Mouse (Mus musculus) heart, adult 9 months (tissue): ENCODE measurements around the gene Tnn.
A peak's percentile ranks its signal among the peaks of the same experiment; 100 is the strongest.

Source experiments
- DNase-seq, 2 experiments: peaks; one replicate each; pipeline ENCODE4 v3.0.0; 2022; ENCODE audit warnings: low spot score in 2 of 2

The Tnn gene

DNA sequence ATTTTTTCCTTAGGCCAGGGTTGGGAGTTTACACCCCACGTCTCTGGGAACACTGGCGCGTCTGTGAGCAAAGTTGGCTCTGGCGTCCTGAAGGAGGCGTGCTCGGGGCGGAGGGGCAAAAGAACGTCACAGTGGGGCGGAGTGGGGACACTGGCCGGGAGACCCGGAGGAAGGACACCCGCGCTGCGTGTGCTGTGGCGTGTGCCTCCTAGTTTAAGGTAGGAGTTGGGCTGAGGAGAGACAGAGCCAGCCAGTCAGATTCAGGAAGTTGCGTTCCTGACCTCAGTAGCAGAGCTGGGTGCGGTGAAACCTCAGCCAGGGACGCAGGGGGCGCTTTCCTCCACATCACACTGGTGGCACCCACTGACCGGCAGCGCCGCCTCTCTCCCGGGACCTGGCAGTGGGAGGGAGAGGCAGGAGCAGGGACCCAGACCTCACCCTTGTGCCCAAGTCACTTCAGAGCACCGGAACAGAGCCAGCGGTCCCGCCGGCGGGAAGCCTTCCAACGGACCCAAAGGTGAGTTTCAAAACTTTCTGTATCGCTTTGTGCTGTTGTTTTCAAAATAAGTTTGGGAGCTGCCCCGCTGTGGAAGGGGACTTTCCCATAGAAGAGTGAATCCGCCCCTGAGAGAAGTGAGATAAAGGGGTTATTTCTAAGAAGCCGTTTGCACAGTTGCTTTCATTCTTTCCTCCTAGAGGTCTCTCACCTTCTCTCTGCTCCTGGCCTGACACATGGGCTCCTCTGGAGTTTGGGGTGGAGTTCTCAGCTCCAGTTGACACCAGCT lies 109.0 kb downstream of the Tnn start, which contains the start of gene 4930523C07Rik:
Gene 4930523C07Rik (plus strand): TSS at position 146 of the 785 bp plus-strand sequence.
- DNase-seq: peak; percentile 85 to 86

- no peak for DNase-seq
These were observed 110.0 kb downstream of the Tnn start for GRCm38 (mm10) chr1:160043271-160043975.

DNA sequence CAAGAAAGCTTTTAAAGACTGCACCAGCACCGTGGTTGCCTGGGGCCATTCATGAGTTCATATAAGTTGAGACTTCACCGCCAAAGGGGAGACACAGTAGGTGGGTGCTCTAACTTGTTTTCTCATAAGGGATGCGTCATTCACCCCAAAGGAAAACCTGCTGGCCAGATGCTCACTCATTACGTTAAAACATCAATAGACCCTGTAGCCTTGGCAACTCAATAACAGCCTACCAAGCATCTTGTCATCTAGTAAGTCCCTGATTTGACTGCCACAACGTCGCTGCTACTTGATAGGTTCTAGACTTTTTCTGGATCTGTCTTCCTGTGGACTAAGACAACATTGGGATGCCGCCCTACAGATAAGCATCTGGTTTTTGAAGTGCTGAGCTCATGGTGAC lies 111.0 kb downstream of the Tnn start:
- no peak for DNase-seq

DNA sequence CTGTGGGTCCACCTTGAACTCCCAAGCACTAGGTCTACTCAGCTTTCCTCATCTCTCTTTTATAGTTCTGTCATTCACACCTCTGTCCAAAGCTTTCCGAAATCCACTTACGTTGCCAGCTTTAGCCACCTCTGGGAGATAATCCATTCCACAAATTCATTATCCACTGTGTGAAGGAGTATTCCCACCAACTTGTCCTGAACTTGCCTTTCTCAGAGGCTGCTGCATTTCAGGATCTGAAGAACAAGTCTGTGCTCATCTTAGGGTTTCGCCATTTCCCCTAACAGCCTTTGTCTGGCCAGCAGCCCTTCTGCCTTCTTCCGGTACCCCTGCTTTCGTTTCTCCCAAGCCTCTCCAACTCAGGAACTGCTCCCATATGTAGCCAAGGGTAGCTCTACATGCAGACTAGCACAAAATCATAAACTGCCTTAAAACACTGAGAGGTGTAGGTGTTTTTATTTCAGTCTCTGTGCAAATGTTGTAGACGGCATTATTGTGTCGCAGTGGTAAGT lies 112.1 kb downstream of the Tnn start:
- no peak for DNase-seq

DNA sequence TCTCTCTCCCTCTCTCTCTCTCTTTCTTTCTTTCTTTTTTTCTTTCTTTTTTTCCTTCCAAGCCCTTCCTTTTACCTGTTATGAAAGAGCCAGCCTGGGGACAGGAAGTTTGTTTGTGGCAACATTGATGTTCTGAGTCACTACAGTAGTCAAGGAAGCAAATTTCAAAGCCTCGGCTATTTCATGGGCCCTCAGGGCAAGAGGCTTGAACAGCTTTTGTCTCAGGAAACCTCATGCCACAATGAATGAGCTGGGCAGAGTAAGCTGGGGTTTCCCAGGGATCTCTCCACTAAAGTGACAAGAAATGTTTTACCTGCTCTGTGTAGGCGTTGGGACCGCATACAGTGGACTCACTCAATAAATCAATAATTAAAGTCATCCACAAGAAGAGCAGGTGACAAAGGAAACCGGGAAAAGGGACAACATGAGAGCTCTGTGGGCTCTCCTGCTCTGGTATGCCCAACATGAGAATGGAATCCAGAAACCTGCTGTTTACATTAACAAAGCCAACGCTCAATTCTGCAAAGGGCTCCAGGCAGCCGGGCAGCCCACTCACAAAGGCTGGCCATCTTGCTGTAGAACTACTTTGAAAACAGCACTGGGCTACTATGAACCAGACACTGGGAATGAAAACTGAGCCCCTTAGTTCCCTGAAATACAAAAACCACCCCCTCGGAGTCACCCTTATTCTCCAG lies 113.3 kb downstream of the Tnn start:
- DNase-seq: no peak

GRCm38 (mm10) chr1:160036996-160037521 lies 116.3 kb downstream of the Tnn start:
- DNase-seq: peak; percentile 71 to 78

DNA sequence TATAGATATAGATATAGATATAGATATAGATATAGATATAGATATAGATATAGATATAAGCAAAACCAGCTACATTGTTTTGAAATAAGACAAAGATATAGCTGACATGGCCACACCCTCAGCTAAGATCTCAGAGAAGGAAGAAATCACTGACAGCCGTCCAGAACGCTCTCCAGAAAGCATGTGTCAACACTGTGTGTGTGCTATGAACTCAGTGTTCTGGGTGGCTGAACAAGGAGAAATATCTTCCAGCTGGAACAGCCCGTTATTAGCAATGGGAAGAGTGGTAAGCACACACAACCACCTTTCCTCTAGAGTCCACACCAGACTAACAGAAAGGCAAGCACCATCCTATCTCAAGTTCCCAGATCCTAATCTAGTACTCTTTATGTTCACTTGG lies 117.8 kb downstream of the Tnn start:
- peak in 1 of 2 experiments; percentile 26 for DNase-seq
